Comparison of ENCODE assay signal across 28 mouse cellular contexts in genomic region chr16:30257718-30258117, GRCm38 (mm10). TPM values are rescaled to one million over a fixed set of nuclear protein-coding genes. Genes with fewer than 3 reads are reported as not detected.
A peak's percentile ranks its signal among the peaks of the same experiment; 100 is the strongest.
DNase-seq lines count a peak whose midpoint lies in the region; ATAC-seq and TF ChIP-seq lines count a peak whose summit lies in the region.
"Had no signal": no experiment of that assay in that cellular context is flagged by ENCODE, and none has a peak within 500 bp of the region (broad histone marks: within the 10 kb centered on the region; RNA-seq: fewer than 3 reads in every experiment).

No protein-coding gene starts in this region.

- H3K9ac ChIP-seq in kidney, embryonic 14.5 days (ENCODE audit: low read depth, low read length) = no peak overlapping the region
- H3K9ac ChIP-seq: forebrain, embryonic 13.5 days; heart, embryonic 13.5 days; hindbrain, embryonic 12.5 days; kidney, embryonic 15.5 days; limb, embryonic 15.5 days; lung, embryonic 14.5 days had no signal

- no peak overlapping the region for H3ac ChIP-seq in myocyte (ENCODE audit: control insufficient read depth, insufficient read length)

- H3K79me2 ChIP-seq in myocyte (ENCODE audit: control insufficient read depth, insufficient read depth) = no peaks in the 10 kb centered on the region

- no peak overlapping the region for H3K4me3 ChIP-seq in kidney, embryonic 14.5 days (ENCODE audit: low read length)
- no peak overlapping the region for H3K4me3 ChIP-seq in myocyte
- H3K4me3 ChIP-seq: forebrain, embryonic 13.5 days; heart, embryonic 13.5 days; hindbrain, embryonic 12.5 days; kidney, embryonic 15.5 days; left cerebral cortex, adult 2 months; limb, embryonic 15.5 days had no signal

- intact Hi-C loops in heart, postnatal 14 days (cut with DNase I) = loop anchor here (10.0 kb wide), 1 partner anchor 1097 kb away; no protein-coding TSS in a partner anchor

- H3K27me3 ChIP-seq in kidney, embryonic 14.5 days (ENCODE audit: control insufficient read depth, insufficient read depth, low read length) = no peaks in the 10 kb centered on the region
- H3K27me3 ChIP-seq in myocyte (ENCODE audit: control insufficient read depth, insufficient read depth, insufficient read length) = no peaks in the 10 kb centered on the region
- H3K27me3 ChIP-seq: limb, embryonic 15.5 days had no signal

- no peaks in the 10 kb centered on the region for H3K4me1 ChIP-seq in kidney, embryonic 14.5 days (ENCODE audit: control insufficient read depth, insufficient read depth, low read length)
- H3K4me1 ChIP-seq: forebrain, embryonic 13.5 days; hindbrain, embryonic 12.5 days had no signal

- H3K9me3 ChIP-seq in kidney, embryonic 14.5 days (ENCODE audit: control insufficient read depth, low read length) = no peaks in the 10 kb centered on the region
- H3K9me3 ChIP-seq: forebrain, embryonic 13.5 days; heart, embryonic 13.5 days; hindbrain, embryonic 12.5 days; kidney, embryonic 15.5 days; limb, embryonic 15.5 days had no signal

- WGBS in kidney, embryonic 14.5 days = 37% methylated on average over 9 of the region's 9 CpGs

- no peak overlapping the region for H3K27ac ChIP-seq in kidney, embryonic 14.5 days (ENCODE audit: low read depth, low read length)
- H3K27ac ChIP-seq: forebrain, embryonic 13.5 days; heart, embryonic 13.5 days; hindbrain, embryonic 12.5 days; kidney, embryonic 15.5 days; left cerebral cortex, adult 2 months; limb, embryonic 15.5 days had no signal

- ATAC-seq in kidney, embryonic 14.5 days (ENCODE audit: low FRiP score, low TSS enrichment) = no peak; the same call in 1 of the 2 replicates
- ATAC-seq: forebrain, embryonic 13.5 days; intestine, postnatal 0 days had no signal

- H3K36me3 ChIP-seq in kidney, embryonic 14.5 days (ENCODE audit: control insufficient read depth, insufficient read depth, low read length) = no peaks in the 10 kb centered on the region
- H3K36me3 ChIP-seq in myocyte (ENCODE audit: control insufficient read depth, insufficient read depth) = no peaks in the 10 kb centered on the region
- H3K36me3 ChIP-seq: heart, embryonic 13.5 days; hindbrain, embryonic 12.5 days; kidney, embryonic 15.5 days; limb, embryonic 15.5 days had no signal

- no peak overlapping the region for H3K4me2 ChIP-seq in kidney, embryonic 14.5 days (replicated peaks; ENCODE audit: low read depth, low read length)
- H3K4me2 ChIP-seq in myocyte (ENCODE audit: low read depth) = peak overlapping the region; percentile 8
- H3K4me2 ChIP-seq: forebrain, embryonic 13.5 days; heart, embryonic 13.5 days; hindbrain, embryonic 12.5 days; kidney, embryonic 15.5 days; limb, embryonic 15.5 days; lung, embryonic 14.5 days had no signal

- DNase-seq in kidney, postnatal 4 days = peak; percentile 38 to 48
- peak; percentile 40 for DNase-seq in ovary, adult 18-20 months (ENCODE audit: low spot score)
- no peak for DNase-seq in ovary, postnatal 14 days (ENCODE audit: low spot score)
- peak; percentile 54 for DNase-seq in NIH3T3 (ENCODE audit: low read depth)
- no peak for DNase-seq in heart, postnatal 14 days
- DNase-seq: adrenal gland, postnatal 14 days; cerebellum, adult 8-10 months; cerebellum, postnatal 36 days; kidney, postnatal 36 days; left cerebral cortex, postnatal 4 days; lung, embryonic 14.5 days; midbrain, embryonic 14.5 days had no signal

- no peak for TF ChIP-seq POLR2A in myocyte (IDR thresholded peaks at IDR 0.05; ENCODE audit: insufficient read length, low read depth)

TF ChIP-seq in myocyte, 11 proteins besides CTCF, POLR2A, EP300 and RAD21:
- TF ChIP-seq CEBPB (IDR thresholded peaks at IDR 0.05; ENCODE audit: insufficient read depth, poor library complexity, severe bottlenecking) = no peak
- TF ChIP-seq SRF (IDR thresholded peaks at IDR 0.05; ENCODE audit: control insufficient read depth, insufficient read length, low read depth) = no peak
- no peak for TF ChIP-seq MYOG (IDR thresholded peaks at IDR 0.05; ENCODE audit: control insufficient read depth in 1 of 3, insufficient read depth in 1 of 3, insufficient read length in 2 of 3, low read depth in 2 of 3)
- TF ChIP-seq POLR2AphosphoS2 (IDR thresholded peaks at IDR 0.05; ENCODE audit: insufficient read length, low read depth) = no peak
- TF ChIP-seq USF1 (IDR thresholded peaks at IDR 0.05; ENCODE audit: low read depth) = no peak
- no peak for TF ChIP-seq TCF3 (IDR thresholded peaks at IDR 0.05; ENCODE audit: insufficient read length, low read depth)
- no peak for TF ChIP-seq REST (IDR thresholded peaks at IDR 0.05; ENCODE audit: insufficient read depth, insufficient read length)
- no peak for TF ChIP-seq MYOD1 (IDR thresholded peaks at IDR 0.05; ENCODE audit: control insufficient read depth in 1 of 3, insufficient read length in 2 of 3, low read depth in 2 of 3)
- no peak for TF ChIP-seq MAX (IDR thresholded peaks at IDR 0.05; ENCODE audit: low read depth)
- no peak for TF ChIP-seq E2F4 (IDR thresholded peaks at IDR 0.05; ENCODE audit: insufficient read depth)
- TF ChIP-seq TCF12 (IDR thresholded peaks at IDR 0.05; ENCODE audit: insufficient read depth, poor library complexity, severe bottlenecking) = no peak

RNA-seq across cellular contexts. Expression of gene Cpn2, which starts 9.6 kb away (rescaled TPM):
- not detected in 2 replicates for polyA plus RNA-seq in kidney, embryonic 14.5 days (2014; fragmentation: Nextera tagmentation; extraction: Ambion mirVana)
- polyA plus RNA-seq in myocyte (2012; fragmentation: generic; extraction: Trizol) = not detected
- under 1 TPM in 1 of 2 experiments, not detected in 1; 0.14 TPM for total RNA-seq in heart, postnatal 14 days (2021)
- total RNA-seq: ES-E14; left cerebral cortex, adult 2 months; left cerebral cortex, postnatal 4 days; megakaryocyte-erythroid progenitor cell, adult 5-6 weeks had no signal
- polyA plus RNA-seq: embryonic facial prominence, embryonic 14.5 days; forebrain, embryonic 13.5 days; gonadal fat pad, adult 2 months; heart, embryonic 13.5 days; hindbrain, embryonic 12.5 days; limb, embryonic 15.5 days; lung, embryonic 14.5 days; midbrain, embryonic 14.5 days; spleen, adult 2 months had no signal

RNA-seq across cellular contexts. Expression of gene Lrrc15, which starts 25.3 kb away (rescaled TPM):
- polyA plus RNA-seq in kidney, embryonic 14.5 days (2014; fragmentation: Nextera tagmentation; extraction: Ambion mirVana) = 0.76 and 1.1 TPM in 2 replicates
- polyA plus RNA-seq in myocyte (2012; fragmentation: generic; extraction: Trizol) = 0.04 TPM
- total RNA-seq in heart, postnatal 14 days (2021) = under 1 TPM; 0.29 to 0.33 TPM
- total RNA-seq: left cerebral cortex, adult 2 months; megakaryocyte-erythroid progenitor cell, adult 5-6 weeks; neutrophil, adult 5-6 weeks had no signal
- polyA plus RNA-seq: spleen, adult 2 months had no signal

RNA-seq across cellular contexts. Expression of gene Gp5, which starts 52.9 kb away (rescaled TPM):
- 0.55 and 0.64 TPM in 2 replicates for polyA plus RNA-seq in kidney, embryonic 14.5 days (2014; fragmentation: Nextera tagmentation; extraction: Ambion mirVana)
- 0.50 TPM for polyA plus RNA-seq in myocyte (2012; fragmentation: generic; extraction: Trizol)
- under 1 TPM; 0.33 to 0.39 TPM for total RNA-seq in heart, postnatal 14 days (2021)
- total RNA-seq: gastrocnemius, adult 8-10 months had no signal

Comparison
In these comparisons a context has a peak if more than half of its experiments do, and no peak if none do; other contexts are left out.
1. DNase-seq: peak in kidney, postnatal 4 days (2 of 2), ovary, adult 18-20 months (single experiment) and NIH3T3 (single experiment); none in ovary, postnatal 14 days (single experiment) and heart, postnatal 14 days (0 of 2).